Mouse (Mus musculus): ENCODE results near the gene Cd6. TPM values are rescaled to one million over a fixed set of nuclear protein-coding genes. Genes with fewer than 3 reads are reported as not detected.

The Cd6 gene
- polyA plus RNA-seq (2017; shearing (Covaris generic)), result 100 to 1,000 TPM; 611 to 643 TPM

GRCm38 (mm10) chr19:10829436-10830175 lies at the start of gene Cd6:
TSS of gene Cd6 (minus strand) at chr19:10830058.

GRCm38 (mm10) chr19:10869886-10870527 lies 40.1 kb upstream of the Cd6 start, which contains the start of gene Tmem132a:
TSS of gene Tmem132a (minus strand) at chr19:10869940.

DNA sequence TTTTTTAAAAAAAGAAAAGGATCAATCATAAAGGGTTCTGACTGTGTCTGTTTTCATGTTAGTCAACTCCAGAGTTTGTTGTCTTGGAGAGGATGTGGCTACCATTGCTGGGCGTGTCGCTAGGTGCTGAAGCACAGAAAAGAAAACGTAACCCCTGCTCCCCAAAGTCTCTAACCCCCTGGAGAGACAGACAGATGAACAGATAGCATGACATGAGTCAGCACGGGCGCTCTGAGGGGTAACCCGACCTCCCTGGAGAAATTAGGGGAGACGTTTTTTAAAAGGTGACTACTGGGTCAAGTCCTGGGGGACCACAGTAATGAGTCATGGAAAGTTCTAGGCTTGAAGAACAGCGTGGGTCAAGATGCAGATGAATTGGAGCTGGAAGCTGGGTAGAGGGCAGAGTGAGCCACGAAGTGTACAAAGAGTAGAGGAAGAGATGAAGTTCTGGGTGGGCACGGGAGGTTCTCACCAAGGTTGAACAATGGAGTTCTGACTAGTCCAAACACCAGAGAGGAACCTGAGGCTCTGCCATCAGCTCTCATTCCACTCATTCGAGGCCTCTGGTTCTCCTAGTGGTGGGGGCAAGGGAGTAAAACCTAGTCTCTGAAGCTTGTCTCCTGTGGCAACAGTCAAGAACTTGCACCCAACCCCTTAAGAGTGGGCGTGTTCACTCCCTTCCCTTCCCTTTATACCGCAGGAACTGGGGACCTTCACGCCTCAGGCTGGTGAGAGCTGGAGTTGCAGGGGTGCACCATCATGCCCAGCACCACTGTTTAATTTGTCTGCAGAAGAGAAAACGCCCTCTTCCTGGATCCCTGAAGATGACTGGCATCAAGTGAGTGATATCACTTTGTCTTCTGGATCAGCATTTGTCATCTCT lies 9.4 kb upstream of the Cd6 start, which contains the start of gene Slc15a3:
Slc15a3 (plus strand) TSS at position 718 of the 883 bp plus-strand sequence.

Other genes with a start within 250 kb of the Cd6 start
- 100 to 1,000 TPM; 159 to 166 TPM for gene Ddb1, start 224.7 kb downstream of the Cd6 start, polyA plus RNA-seq (2017; shearing (Covaris generic))
- 1 to 10 TPM; 8.0 to 8.2 TPM for gene Tkfc, start 224.4 kb downstream of the Cd6 start, polyA plus RNA-seq (2017; shearing (Covaris generic))
- gene Vwce, start 195.8 kb downstream of the Cd6 start, polyA plus RNA-seq (2017; shearing (Covaris generic)), result 1 to 10 TPM in 1 of 2 experiments, under 1 TPM in 1; 0.10 to 1.5 TPM
- gene Pga5, start 152.0 kb downstream of the Cd6 start, polyA plus RNA-seq (2017; shearing (Covaris generic)), result not detected
- gene Vps37c, start 141.3 kb downstream of the Cd6 start, polyA plus RNA-seq (2017; shearing (Covaris generic)), result 10 to 100 TPM; 21.6 to 26.0 TPM
- gene Cd5, start 91.1 kb downstream of the Cd6 start, polyA plus RNA-seq (2017; shearing (Covaris generic)), result 100 to 1,000 TPM; 557 to 575 TPM
- 1 to 10 TPM; 1.8 to 2.7 TPM for gene Slc15a3, start 9.7 kb upstream of the Cd6 start, polyA plus RNA-seq (2017; shearing (Covaris generic))
- under 1 TPM; 0.72 to 0.87 TPM for gene Tmem132a, start 39.9 kb upstream of the Cd6 start, polyA plus RNA-seq (2017; shearing (Covaris generic))
- gene Tmem109, start 51.9 kb upstream of the Cd6 start, polyA plus RNA-seq (2017; shearing (Covaris generic)), result 10 to 100 TPM; 55.1 to 72.9 TPM
- 10 to 100 TPM; 82.9 to 98.0 TPM for gene Prpf19, start 65.2 kb upstream of the Cd6 start, polyA plus RNA-seq (2017; shearing (Covaris generic))
- gene Zp1, start 90.6 kb upstream of the Cd6 start, polyA plus RNA-seq (2017; shearing (Covaris generic)), result 1 to 10 TPM in 1 of 2 experiments, not detected in 1; 2.3 TPM
- not detected for gene Ptgdr2, start 107.1 kb upstream of the Cd6 start, polyA plus RNA-seq (2017; shearing (Covaris generic))
- gene Ccdc86, start 119.2 kb upstream of the Cd6 start, polyA plus RNA-seq (2017; shearing (Covaris generic)), result 10 to 100 TPM; 15.5 to 19.1 TPM
- not detected for gene Ms4a10, start 144.6 kb upstream of the Cd6 start, polyA plus RNA-seq (2017; shearing (Covaris generic))
- gene Ms4a15, start 163.2 kb upstream of the Cd6 start, polyA plus RNA-seq (2017; shearing (Covaris generic)), result 1 to 10 TPM in 1 of 2 experiments, under 1 TPM in 1; 0.12 to 1.7 TPM
- gene Ms4a18, start 188.0 kb upstream of the Cd6 start, polyA plus RNA-seq (2017; shearing (Covaris generic)), result under 1 TPM in 1 of 2 experiments, not detected in 1; 0.45 TPM

Measured in inflammation-experienced regulatory T-cells (primary cell).